Mouse (Mus musculus) adrenal gland, adult 18-20 months (tissue): ENCODE results near the gene Plekha4. TPM values are rescaled to one million over a fixed set of nuclear protein-coding genes. Genes with fewer than 3 reads are reported as not detected.

ENCODE experiments used
- DNase-seq, 2 experiments: peaks; one replicate each; pipeline ENCODE4 v3.0.0; 2021 to 2022; ENCODE audit warnings: low spot score in 2 of 2
- total RNA-seq, 2 experiments: library from RNA; stranded (reverse); gene quantifications; 1 replicate in 1 of 2; 2 replicates in 1 of 2; pipeline ENCODE4 v1.2.3; 2021

The Plekha4 gene
- total RNA-seq, 2 experiments from 2014 or later = 2.5 to 2.7 TPM

- peak; percentile 80 to 82 for DNase-seq
Measured at GRCm38 (mm10) chr7:45567780-45568516, 41.8 kb downstream of the Plekha4 start.

GRCm38 (mm10) chr7:45568601-45569473, 42.7 kb downstream of the Plekha4 start:
- no peak for DNase-seq

GRCm38 (mm10) chr7:45570103-45570741, 44.1 kb downstream of the Plekha4 start, which contains the start of gene Bcat2:
Gene Bcat2 (plus strand): TSS chr7:45570153.
- DNase-seq = peak; percentile 79 to 84

GRCm38 (mm10) chr7:45571966-45572365, 45.8 kb downstream of the Plekha4 start:
- DNase-seq = no peak

GRCm38 (mm10) chr7:45573954-45574353, 47.8 kb downstream of the Plekha4 start:
- DNase-seq = no peak

GRCm38 (mm10) chr7:45574472-45575379, 48.6 kb downstream of the Plekha4 start:
- DNase-seq = no peak

- no peak for DNase-seq
Measured at GRCm38 (mm10) chr7:45585923-45586322, 59.8 kb downstream of the Plekha4 start.

- DNase-seq = peak in 1 of 2 experiments; percentile 2
Measured at GRCm38 (mm10) chr7:45587631-45588592, 61.8 kb downstream of the Plekha4 start.

- peak; percentile 85 to 86 for DNase-seq
Measured at GRCm38 (mm10) chr7:45589173-45589572, 63.0 kb downstream of the Plekha4 start.

GRCm38 (mm10) chr7:45589898-45590297, 63.8 kb downstream of the Plekha4 start:
- no peak for DNase-seq

GRCm38 (mm10) chr7:45590874-45591273, 64.7 kb downstream of the Plekha4 start:
- no peak for DNase-seq

GRCm38 (mm10) chr7:45591880-45592279, 65.8 kb downstream of the Plekha4 start:
- DNase-seq = no peak

GRCm38 (mm10) chr7:45593118-45593815, 67.1 kb downstream of the Plekha4 start:
- DNase-seq = peak; percentile 67 to 78

- no peak for DNase-seq
Measured at GRCm38 (mm10) chr7:45595176-45595575, 69.0 kb downstream of the Plekha4 start.

- DNase-seq = no peak
Measured at GRCm38 (mm10) chr7:45596107-45596506, 70.0 kb downstream of the Plekha4 start.

- no peak for DNase-seq
Measured at GRCm38 (mm10) chr7:45597013-45597412, 70.9 kb downstream of the Plekha4 start.

GRCm38 (mm10) chr7:45597527-45597926, 71.4 kb downstream of the Plekha4 start:
- DNase-seq = no peak
